Mouse (Mus musculus) stomach, embryonic 14.5 days (tissue): Measurements from ENCODE around the gene Atp6v1f. TPM values are rescaled to one million over a fixed set of nuclear protein-coding genes. Genes with fewer than 3 reads are reported as not detected.

ENCODE experiments used
- ATAC-seq: fragments of 200-750 bp; cut with Nextera tagmentation; 2 replicates; pipeline ENCODE4 v1.8.0; 2017; ENCODE audit warnings: low read depth, moderate TSS enrichment; ENCODE audit not compliant: insufficient number of reproducible peaks, insufficient read depth, low FRiP score
- H3K27ac ChIP-seq: fragments of 300-500 bp; sonication (generic); 2 replicates; pipeline ENCODE4 v1.5.1; 2014; ENCODE audit warnings: mild to moderate bottlenecking, low read length, moderate library complexity, mixed read lengths
- H3K27me3 ChIP-seq: fragments of 300-500 bp; sonication (generic); 2 replicates; pipeline ENCODE4 v1.6.1; 2014; ENCODE audit warnings: low read length, control low read depth, mixed read lengths; ENCODE audit not compliant: control insufficient read depth, insufficient read depth
- H3K36me3 ChIP-seq: fragments of 300-500 bp; sonication (generic); 2 replicates; pipeline ENCODE4 v1.6.1; 2014; ENCODE audit warnings: mild to moderate bottlenecking, control low read depth, low read length, moderate library complexity, mixed read lengths; ENCODE audit not compliant: control insufficient read depth, insufficient read depth
- H3K4me1 ChIP-seq: fragments of 300-500 bp; sonication (generic); 2 replicates; pipeline ENCODE4 v1.6.1; 2014; ENCODE audit warnings: low read length, control low read depth, mixed read lengths; ENCODE audit not compliant: control insufficient read depth, insufficient read depth
- H3K4me2 ChIP-seq: fragments of 300-500 bp; sonication (generic); replicated peaks from 2 replicates; pipeline ENCODE4 v1.6.1; 2014; ENCODE audit warnings: low read depth, low read length, control low read depth
- H3K4me3 ChIP-seq: fragments of 300-500 bp; sonication (generic); 2 replicates; pipeline ENCODE4 v1.5.1; 2014; ENCODE audit warnings: low read depth, low read length, control low read depth
- H3K9ac ChIP-seq: fragments of 300-500 bp; sonication (generic); replicated peaks from 2 replicates; pipeline ENCODE4 v1.6.1; 2014; ENCODE audit warnings: low read depth, mild to moderate bottlenecking, control low read depth, low read length, moderate library complexity, mixed read lengths
- H3K9me3 ChIP-seq: fragments of 300-500 bp; sonication (generic); 2 replicates; pipeline ENCODE4 v1.6.1; 2016; ENCODE audit warnings: low read depth, low read length, control low read depth; ENCODE audit not compliant: control insufficient read depth
- WGBS: fragments of 180-500 bp; shearing (Covaris S2); extraction: QIAGEN DNeasy Blood & Tissue Kit; methylation state at CpG from one replicate; pipeline ENCODE4 v1.1.7; 2014; 5-methylcytosine and 5-hydroxymethylcytosine counted together
- polyA plus RNA-seq: library from polyadenylated mRNA; unstranded; fragments of >200 nt; fragmentation: Nextera tagmentation; extraction: Ambion mirVana; gene quantifications from 2 replicates; pipeline ENCODE4 v1.2.1, GENCODE M21; 2014

The Atp6v1f gene
- polyA plus RNA-seq, 1 experiment from 2014 or later, result 266 TPM

GRCm38 (mm10) chr6:29500177-29500576 is 32.7 kb downstream of the Atp6v1f start:
- Histone ChIP-seq H3K9me3 (no peaks in the 10 kb centered on the region), H3K27me3 (no peaks in the 10 kb centered on the region), H3K4me1 (no peaks in the 10 kb centered on the region), H3K4me2 (no peak overlapping the region), H3K36me3 (no peaks in the 10 kb centered on the region; the same call in none of the 2 replicates), H3K4me3 (no peak overlapping the region), H3K9ac (no peak overlapping the region), H3K27ac (no peak overlapping the region)
- WGBS, result 91% methylated on average over 7 of the region's 7 CpGs
- no peak for ATAC-seq

GRCm38 (mm10) chr6:29500810-29501209 is 33.3 kb downstream of the Atp6v1f start:
- no peaks in the 10 kb centered on the region for H3K27me3 ChIP-seq
- H3K4me2 ChIP-seq, result no peak overlapping the region
- 93% methylated on average over 6 of the region's 6 CpGs for WGBS
- no peaks in the 10 kb centered on the region; the same call in none of the 2 replicates for H3K36me3 ChIP-seq
- no peak for ATAC-seq
- no peak overlapping the region for H3K4me3 ChIP-seq
- no peak overlapping the region for H3K9ac ChIP-seq
- H3K27ac ChIP-seq, result no peak overlapping the region
- H3K4me1 ChIP-seq, result no peaks in the 10 kb centered on the region
- no peaks in the 10 kb centered on the region for H3K9me3 ChIP-seq

- Histone ChIP-seq H3K36me3 (no peaks in the 10 kb centered on the region; the same call in 1 of the 2 replicates), H3K4me3 (no peak overlapping the region), H3K4me1 (no peaks in the 10 kb centered on the region), H3K9ac (no peak overlapping the region), H3K27ac (no peak overlapping the region), H3K9me3 (no peaks in the 10 kb centered on the region), H3K4me2 (no peak overlapping the region), H3K27me3 (no peaks in the 10 kb centered on the region)
- no peak for ATAC-seq
- WGBS, result 95% methylated on average over 1 of the region's 1 CpGs
Observed at GRCm38 (mm10) chr6:29501599-29501998, 34.1 kb downstream of the Atp6v1f start.

- Histone ChIP-seq H3K27me3 (no peaks in the 10 kb centered on the region), H3K4me3 (no peak overlapping the region), H3K36me3 (no peaks in the 10 kb centered on the region), H3K4me1 (peaks cover 15% of the 10 kb centered on the region), H3K27ac (no peak overlapping the region), H3K9ac (no peak overlapping the region), H3K4me2 (0 out of 2 replicates have a peak overlapping the region, but pooled peaks have one; percentile 7), H3K9me3 (no peaks in the 10 kb centered on the region)
- ATAC-seq, result no peak
- 90% methylated on average over 5 of the region's 5 CpGs for WGBS
Observed at GRCm38 (mm10) chr6:29505493-29505892, 38.0 kb downstream of the Atp6v1f start.

DNA sequence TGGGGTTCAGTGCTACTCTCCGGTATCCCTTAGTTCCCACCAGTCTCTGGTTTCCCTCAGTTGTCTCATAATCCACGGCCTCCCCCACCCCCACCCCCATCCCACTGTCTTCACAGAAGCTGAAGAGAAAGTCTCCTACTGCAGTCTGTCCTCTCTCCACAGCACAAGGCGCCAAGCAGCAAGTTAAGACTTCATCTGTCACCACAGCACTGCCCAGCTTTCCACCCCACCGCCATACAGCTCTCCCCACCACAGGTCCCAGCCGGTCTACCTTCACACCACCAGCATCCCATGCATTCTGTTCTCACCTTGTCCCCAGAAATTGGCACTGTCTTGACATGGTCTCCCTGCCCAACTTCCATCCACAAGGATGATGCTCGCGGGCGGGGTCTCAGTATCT is 39.3 kb downstream of the Atp6v1f start:
- no peaks in the 10 kb centered on the region for H3K9me3 ChIP-seq
- peaks cover 15% of the 10 kb centered on the region for H3K4me1 ChIP-seq
- no peak overlapping the region for H3K27ac ChIP-seq
- WGBS, result 21% methylated on average over 8 of the region's 8 CpGs
- peak overlapping the region; percentile 58 for H3K4me3 ChIP-seq
- H3K4me2 ChIP-seq, result peak overlapping the region; percentile 69
- no peaks in the 10 kb centered on the region for H3K36me3 ChIP-seq
- no peaks in the 10 kb centered on the region for H3K27me3 ChIP-seq
- no peak for ATAC-seq
- H3K9ac ChIP-seq, result peak overlapping the region; percentile 52; the same call in 1 of the 2 replicates

- Histone ChIP-seq H3K9me3 (no peaks in the 10 kb centered on the region), H3K27me3 (no peaks in the 10 kb centered on the region), H3K27ac (peak within 1 kb of the TSS; percentile 10; the same call in 1 of the 2 replicates), H3K4me1 (peaks cover 16% of the 10 kb centered on the region), H3K9ac (peak within 1 kb of the TSS; percentile 52), H3K4me3 (peak within 1 kb of the TSS; percentile 58), H3K4me2 (peak within 1 kb of the TSS; percentile 69), H3K36me3 (no peaks in the 10 kb centered on the region)
- under 1% methylated on average over 46 of the region's 47 CpGs for WGBS
- peak; percentile 44; the same call in 1 of the 2 replicates for ATAC-seq
Observed at GRCm38 (mm10) chr6:29507447-29508309, 40.2 kb downstream of the Atp6v1f start, which contains the start of gene Kcp. Kcp (minus strand) TSS chr6:29507952.

DNA sequence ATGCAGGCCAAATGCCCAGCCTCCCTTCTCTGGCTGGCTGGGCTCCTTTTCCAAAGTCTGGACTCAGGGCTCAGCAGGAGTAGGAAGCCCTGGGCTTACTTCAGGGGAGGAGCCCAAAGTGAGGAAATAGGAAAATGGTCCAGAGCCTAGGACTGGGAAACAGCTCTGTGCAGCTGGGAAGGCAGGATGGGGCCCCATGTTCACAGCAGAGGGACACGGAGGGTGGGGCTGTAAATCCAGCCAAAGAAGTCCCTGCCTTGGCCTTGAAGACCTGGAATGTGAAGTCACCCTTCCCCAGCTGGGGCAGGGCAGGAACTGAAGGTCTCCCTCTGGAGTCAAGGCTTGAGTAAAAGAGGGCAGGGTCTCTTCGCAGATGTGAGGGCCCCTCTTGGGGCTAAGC is 41.6 kb downstream of the Atp6v1f start:
- no peaks in the 10 kb centered on the region for H3K27me3 ChIP-seq
- no peak overlapping the region for H3K27ac ChIP-seq
- no peak overlapping the region for H3K4me2 ChIP-seq
- H3K4me3 ChIP-seq, result no peak overlapping the region
- ATAC-seq, result peak; percentile 38; the same call in 1 of the 2 replicates
- WGBS, result 31% methylated on average over 2 of the region's 2 CpGs
- H3K9me3 ChIP-seq, result no peaks in the 10 kb centered on the region
- no peaks in the 10 kb centered on the region for H3K36me3 ChIP-seq
- H3K9ac ChIP-seq, result no peak overlapping the region
- H3K4me1 ChIP-seq, result peaks cover 25% of the 10 kb centered on the region

DNA sequence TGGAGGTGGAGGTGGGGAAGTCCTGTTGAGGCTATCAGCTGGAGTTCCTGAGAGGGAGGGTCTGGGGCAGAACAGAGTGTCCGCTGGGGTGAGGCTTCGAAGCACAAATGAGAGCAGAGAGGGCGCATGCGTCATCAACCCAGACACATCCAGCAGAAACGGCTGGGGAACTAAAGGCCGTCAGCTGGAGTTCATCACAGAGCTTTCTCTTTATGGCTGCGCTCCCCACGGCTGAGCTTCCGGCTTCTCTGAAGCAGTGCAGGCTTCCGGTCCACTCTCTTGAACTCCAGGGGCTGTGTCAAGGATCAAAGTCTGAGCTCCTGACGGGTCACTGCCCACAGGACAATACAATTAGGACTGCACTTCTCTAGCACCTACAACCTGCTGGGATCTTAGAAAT is 45.8 kb downstream of the Atp6v1f start:
- peak; percentile 77 for ATAC-seq
- H3K4me3 ChIP-seq, result peak overlapping the region; percentile 12; the same call in 1 of the 2 replicates
- H3K27me3 ChIP-seq, result no peaks in the 10 kb centered on the region
- no peaks in the 10 kb centered on the region for H3K9me3 ChIP-seq
- WGBS, result under 1% methylated on average over 11 of the region's 11 CpGs
- H3K4me1 ChIP-seq, result peaks cover 17% of the 10 kb centered on the region
- peak overlapping the region; percentile 71 for H3K27ac ChIP-seq
- no peak overlapping the region for H3K9ac ChIP-seq
- no peaks in the 10 kb centered on the region for H3K36me3 ChIP-seq
- H3K4me2 ChIP-seq, result peak overlapping the region; percentile 36
